Mouse (Mus musculus) limb, embryonic 11.5 days (tissue): ENCODE data around the gene Cwc27. TPM values are rescaled to one million over a fixed set of nuclear protein-coding genes. Genes with fewer than 3 reads are reported as not detected.

ENCODE experiments used
- ATAC-seq: fragments of 200-750 bp; cut with Nextera tagmentation; 2 replicates; pipeline ENCODE4 v1.8.0; 2017; ENCODE audit warnings: low read depth; ENCODE audit not compliant: insufficient number of reproducible peaks, low FRiP score, low TSS enrichment
- DNase-seq: peaks from one replicate; pipeline ENCODE4 v3.0.0-alpha.2; 2015; ENCODE audit warnings: low spot score
- H3K27ac ChIP-seq: fragments of 300-500 bp; sonication (generic); replicated peaks from 2 replicates; pipeline ENCODE4 v1.5.1; 2014; ENCODE audit warnings: low read depth, mild to moderate bottlenecking, low read length
- H3K27me3 ChIP-seq: fragments of 300-500 bp; sonication (generic); 2 replicates; pipeline ENCODE4 v1.6.1; 2014; ENCODE audit warnings: mild to moderate bottlenecking, low read length, mixed read lengths; ENCODE audit not compliant: control insufficient read depth, insufficient read depth
- H3K36me3 ChIP-seq: fragments of 300-500 bp; sonication (generic); 2 replicates; pipeline ENCODE4 v1.6.1; 2014; ENCODE audit warnings: mild to moderate bottlenecking, low read length, moderate library complexity, mixed read lengths; ENCODE audit not compliant: control insufficient read depth, insufficient read depth
- H3K4me1 ChIP-seq: fragments of 300-500 bp; sonication (generic); 2 replicates; pipeline ENCODE4 v1.6.1; 2014; ENCODE audit warnings: low read length, mixed read lengths; ENCODE audit not compliant: control insufficient read depth, insufficient read depth
- H3K4me2 ChIP-seq: fragments of 300-500 bp; sonication (generic); 2 replicates; pipeline ENCODE4 v1.6.1; 2014; ENCODE audit warnings: low read depth, mild to moderate bottlenecking, moderate library complexity; ENCODE audit not compliant: severe bottlenecking
- H3K4me3 ChIP-seq: fragments of 300-500 bp; sonication (generic); 2 replicates; pipeline ENCODE4 v1.5.1; 2014; ENCODE audit warnings: low read depth, low read length
- H3K9ac ChIP-seq: fragments of 300-500 bp; sonication (generic); 2 replicates; pipeline ENCODE4 v1.6.1; 2014; ENCODE audit warnings: mild to moderate bottlenecking, low read length
- H3K9me3 ChIP-seq: fragments of 300-500 bp; sonication (generic); 2 replicates; pipeline ENCODE4 v1.6.1; 2016; ENCODE audit warnings: low read length; ENCODE audit not compliant: control insufficient read depth
- WGBS: fragments of 180-500 bp; shearing (Covaris S2); extraction: QIAGEN DNeasy Blood & Tissue Kit; methylation state at CpG from one replicate; pipeline ENCODE4 v1.1.7; 2014; 5-methylcytosine and 5-hydroxymethylcytosine counted together
- polyA plus RNA-seq: library from polyadenylated mRNA; unstranded; fragments of >200 nt; fragmentation: Nextera tagmentation; extraction: Ambion mirVana; gene quantifications from 2 replicates; pipeline ENCODE4 v1.2.1, GENCODE M21; 2014

Gene Cwc27
- polyA plus RNA-seq, 1 experiment from 2014 or later, result 32.2 TPM

GRCm38 (mm10) chr13:104759381-104759780 lies 57.6 kb downstream of the Cwc27 start:
- Histone ChIP-seq H3K27me3 (no peaks in the 10 kb centered on the region), H3K4me1 (no peaks in the 10 kb centered on the region), H3K9me3 (no peaks in the 10 kb centered on the region), H3K4me3 (no peak overlapping the region), H3K4me2 (no peak overlapping the region), H3K27ac (no peak overlapping the region), H3K36me3 (no peaks in the 10 kb centered on the region), H3K9ac (no peak overlapping the region)
- DNase-seq, result no peak
- ATAC-seq, result no peak
- WGBS, result 89% methylated on average over 1 of the region's 1 CpGs

GRCm38 (mm10) chr13:104747032-104747431 lies 69.9 kb downstream of the Cwc27 start:
- no peak overlapping the region for H3K4me3 ChIP-seq
- H3K9ac ChIP-seq, result no peak overlapping the region
- no peak for ATAC-seq
- no peaks in the 10 kb centered on the region for H3K4me1 ChIP-seq
- no peaks in the 10 kb centered on the region for H3K36me3 ChIP-seq
- no peak for DNase-seq
- no peak overlapping the region for H3K4me2 ChIP-seq
- H3K27ac ChIP-seq, result no peak overlapping the region
- H3K27me3 ChIP-seq, result no peaks in the 10 kb centered on the region
- H3K9me3 ChIP-seq, result no peaks in the 10 kb centered on the region

- 95% methylated on average over 4 of the region's 4 CpGs for WGBS
- DNase-seq (no peak), ATAC-seq (no peak)
- Histone ChIP-seq H3K4me1 (no peaks in the 10 kb centered on the region), H3K9ac (no peak overlapping the region), H3K27me3 (no peaks in the 10 kb centered on the region), H3K9me3 (no peaks in the 10 kb centered on the region), H3K4me3 (no peak overlapping the region), H3K27ac (no peak overlapping the region), H3K4me2 (no peak overlapping the region), H3K36me3 (no peaks in the 10 kb centered on the region)
Measured at GRCm38 (mm10) chr13:104742866-104743265, 74.1 kb downstream of the Cwc27 start.

- no peaks in the 10 kb centered on the region for H3K36me3 ChIP-seq
- no peaks in the 10 kb centered on the region for H3K4me1 ChIP-seq
- H3K27me3 ChIP-seq, result no peaks in the 10 kb centered on the region
- H3K4me2 ChIP-seq, result no peak overlapping the region
- no peak overlapping the region for H3K9ac ChIP-seq
- ATAC-seq (no peak), DNase-seq (no peak)
- no peaks in the 10 kb centered on the region for H3K9me3 ChIP-seq
- H3K27ac ChIP-seq, result no peak overlapping the region
- WGBS, result 70% methylated on average over 3 of the region's 3 CpGs
- no peak overlapping the region for H3K4me3 ChIP-seq
Measured at GRCm38 (mm10) chr13:104729261-104730046, 87.5 kb downstream of the Cwc27 start.

- Histone ChIP-seq H3K36me3 (no peaks in the 10 kb centered on the region), H3K27me3 (no peaks in the 10 kb centered on the region), H3K9ac (no peak overlapping the region), H3K4me3 (no peak overlapping the region), H3K27ac (no peak overlapping the region), H3K4me1 (no peaks in the 10 kb centered on the region), H3K9me3 (no peaks in the 10 kb centered on the region), H3K4me2 (no peak overlapping the region)
- 90% methylated on average over 2 of the region's 2 CpGs for WGBS
- ATAC-seq (no peak), DNase-seq (no peak)
Measured at GRCm38 (mm10) chr13:104727681-104728080, 89.3 kb downstream of the Cwc27 start.

GRCm38 (mm10) chr13:104720133-104720532 lies 96.8 kb downstream of the Cwc27 start:
- H3K4me1 ChIP-seq, result no peaks in the 10 kb centered on the region
- no peak for ATAC-seq

GRCm38 (mm10) chr13:104694612-104695355 lies 122.2 kb downstream of the Cwc27 start:
- ATAC-seq (peak; percentile 51; the same call in 1 of the 2 replicates), DNase-seq (peak; percentile 33)
- Histone ChIP-seq H3K27ac (no peak overlapping the region), H3K27me3 (no peaks in the 10 kb centered on the region), H3K4me3 (no peak overlapping the region), H3K4me2 (no peak overlapping the region), H3K4me1 (no peaks in the 10 kb centered on the region), H3K9ac (no peak overlapping the region), H3K36me3 (no peaks in the 10 kb centered on the region), H3K9me3 (no peaks in the 10 kb centered on the region)
- 56% methylated on average over 6 of the region's 6 CpGs for WGBS

More at GRCm38 (mm10) chr13:104720133-104720532, 96.8 kb downstream of the Cwc27 start:
- H3K27me3 ChIP-seq, result no peaks in the 10 kb centered on the region
- 86% methylated on average over 5 of the region's 5 CpGs for WGBS
- no peak for DNase-seq
- H3K9ac ChIP-seq, result no peak overlapping the region
- H3K4me2 ChIP-seq, result no peak overlapping the region
- no peak overlapping the region for H3K27ac ChIP-seq
- H3K9me3 ChIP-seq, result no peaks in the 10 kb centered on the region
- no peaks in the 10 kb centered on the region for H3K36me3 ChIP-seq
- no peak overlapping the region for H3K4me3 ChIP-seq

- Histone ChIP-seq H3K4me1 (no peaks in the 10 kb centered on the region), H3K27ac (no peak overlapping the region), H3K9ac (no peak overlapping the region), H3K4me3 (no peak overlapping the region), H3K36me3 (no peaks in the 10 kb centered on the region), H3K27me3 (no peaks in the 10 kb centered on the region), H3K9me3 (no peaks in the 10 kb centered on the region), H3K4me2 (no peak overlapping the region)
- DNase-seq, result peak; percentile 25
- WGBS, result 47% methylated on average over 3 of the region's 3 CpGs
- no peak for ATAC-seq
Measured at GRCm38 (mm10) chr13:104692710-104693109, 124.2 kb downstream of the Cwc27 start.
